Mouse (Mus musculus): ENCODE data around the gene Rab3gap1. TPM values are rescaled to one million over a fixed set of nuclear protein-coding genes. Genes with fewer than 3 reads are reported as not detected.

The Rab3gap1 gene
- polyA plus RNA-seq, 1 experiment from 2014 or later, result 19.9 TPM

Other genes with a start within 250 kb of the Rab3gap1 start
- 1.1 and 1.7 TPM in 2 replicates for gene Tmem163, start 189.2 kb upstream of the Rab3gap1 start, polyA plus RNA-seq (2014; fragmentation: Nextera tagmentation; extraction: Ambion mirVana)
- 7.2 and 7.3 TPM in 2 replicates for gene Acmsd, start 139.4 kb upstream of the Rab3gap1 start, polyA plus RNA-seq (2014; fragmentation: Nextera tagmentation; extraction: Ambion mirVana)
- 64.6 and 68.2 TPM in 2 replicates for gene Ccnt2, start 94.6 kb upstream of the Rab3gap1 start, polyA plus RNA-seq (2014; fragmentation: Nextera tagmentation; extraction: Ambion mirVana)
- gene Map3k19, start 13.7 kb upstream of the Rab3gap1 start, polyA plus RNA-seq (2014; fragmentation: Nextera tagmentation; extraction: Ambion mirVana), result not detected in 2 replicates
- 10.7 and 11.2 TPM in 2 replicates for gene Zranb3, start 234.3 kb downstream of the Rab3gap1 start, polyA plus RNA-seq (2014; fragmentation: Nextera tagmentation; extraction: Ambion mirVana)
- 81.2 and 89.3 TPM in 2 replicates for gene R3hdm1, start 234.5 kb downstream of the Rab3gap1 start, polyA plus RNA-seq (2014; fragmentation: Nextera tagmentation; extraction: Ambion mirVana)